Mouse (Mus musculus) megakaryocyte, embryonic 14.5 days (primary cell): ENCODE results near the gene Mpdz. TPM values are rescaled to one million over a fixed set of nuclear protein-coding genes. Genes with fewer than 3 reads are reported as not detected.
A peak's percentile ranks its signal among the peaks of the same experiment; 100 is the strongest.

Experiments
- H3K27me3 ChIP-seq: replicated peaks from 2 replicates; pipeline ENCODE3; 2012; ENCODE audit warnings: inconsistent platforms
- H3K36me3 ChIP-seq: replicated peaks from 2 replicates; pipeline ENCODE3; 2012; ENCODE audit warnings: low read length, inconsistent platforms, mixed read lengths
- H3K4me1 ChIP-seq: 2 replicates; pipeline ENCODE4 v1.6.1; 2012; ENCODE audit warnings: inconsistent platforms
- H3K4me3 ChIP-seq: replicated peaks from 2 replicates; pipeline ENCODE3; 2012; ENCODE audit warnings: moderate library complexity, mild to moderate bottlenecking, inconsistent platforms
- H3K9me3 ChIP-seq: 2 replicates; pipeline ENCODE4 v1.6.1; 2012; ENCODE audit warnings: inconsistent platforms
- FLI1 ChIP-seq: IDR thresholded peaks from 2 replicates; pipeline ENCODE4 v1.6.1; 2012; ENCODE audit warnings: low read length, inconsistent platforms, mixed read lengths
- GATA1 ChIP-seq: IDR thresholded peaks from 3 replicates; pipeline ENCODE4 v1.6.1; 2012; ENCODE audit warnings: mixed read lengths, low read length, inconsistent platforms, borderline replicate concordance
- polyA plus RNA-seq: library from polyadenylated mRNA; stranded (reverse); fragments of >175 nt; gene quantifications from 2 replicates; pipeline ENCODE4 v1.2.3, GENCODE M21; 2012; ENCODE audit warnings: low replicate concordance; ENCODE audit not compliant: insufficient read depth

The Mpdz gene
- polyA plus RNA-seq: not detected in 2 replicates

DNA sequence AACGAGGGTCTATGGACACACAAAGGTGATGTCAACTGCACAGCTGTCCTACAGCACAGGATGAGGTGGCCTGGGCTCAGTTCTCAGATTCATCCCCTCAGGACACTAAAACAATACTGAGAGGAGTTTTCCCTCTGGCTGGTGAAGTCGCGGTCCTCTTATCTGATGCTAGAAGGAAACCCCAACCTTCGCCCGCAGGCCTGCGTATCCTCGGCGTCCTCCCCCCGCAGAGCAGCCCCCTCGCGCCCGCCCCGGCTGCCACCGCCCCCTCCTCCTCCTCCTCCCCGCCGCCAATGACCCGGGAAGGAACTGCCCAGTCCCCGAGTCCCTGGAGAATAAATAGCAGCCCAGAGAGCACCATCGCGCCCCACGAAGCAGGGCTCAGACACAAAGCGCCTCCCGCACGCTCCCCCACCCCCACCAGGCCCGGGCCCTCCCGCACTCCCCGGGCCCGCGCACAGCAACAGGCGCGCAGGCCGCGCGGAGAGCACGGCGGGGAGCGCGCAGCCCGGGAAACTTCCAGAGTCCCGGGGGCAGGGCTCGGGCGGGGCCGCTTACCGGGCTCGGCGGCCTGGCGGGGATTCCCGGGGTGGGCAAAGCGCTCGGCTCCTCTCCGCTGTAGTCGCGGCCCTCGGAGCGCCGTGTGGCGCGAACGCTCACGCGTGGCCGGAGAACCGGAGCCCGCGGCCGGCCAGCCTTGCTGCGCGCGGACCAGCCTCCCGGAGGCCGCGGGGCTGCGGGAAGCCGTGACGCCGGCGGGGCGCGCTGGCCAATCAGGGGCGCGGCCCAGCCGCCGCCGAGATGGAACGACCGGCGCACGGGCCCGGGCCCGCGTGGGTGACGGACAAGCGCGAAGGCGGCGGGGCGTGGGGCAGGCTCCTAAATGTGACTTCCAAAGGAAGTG is at the start of gene Mpdz:
TSS of gene Mpdz (minus strand) at position 738 of the 904 bp plus-strand sequence.
- Histone ChIP-seq H3K9me3 (no peaks in the 10 kb centered on the region), H3K27me3 (peaks cover 28% of the 10 kb centered on the region), H3K36me3 (no peaks in the 10 kb centered on the region), H3K4me1 (peaks cover 12% of the 10 kb centered on the region), H3K4me3 (peak within 1 kb of the TSS; percentile 86)
- TF ChIP-seq GATA1 (no peak), FLI1 (no peak)

DNA sequence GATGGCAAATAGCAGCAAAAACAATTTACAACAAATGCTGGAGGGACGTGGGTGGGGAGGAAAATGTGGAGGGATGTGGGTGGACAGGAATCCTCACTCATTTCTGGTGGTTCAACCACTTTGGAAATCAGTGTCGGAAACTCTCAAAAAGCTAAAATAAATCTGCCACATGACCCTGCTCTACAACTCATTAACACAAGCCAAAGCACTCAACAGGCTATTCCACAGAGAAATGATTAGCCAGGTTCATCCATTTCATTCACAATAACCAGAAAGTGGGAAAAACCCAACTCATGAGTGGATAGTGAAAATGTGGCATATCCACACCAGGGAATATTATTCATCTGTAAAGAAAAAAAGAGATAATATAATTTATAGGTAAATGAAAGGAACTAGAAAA is 47.9 kb upstream of the Mpdz start:
- no peaks in the 10 kb centered on the region for H3K27me3 ChIP-seq
- H3K4me1 ChIP-seq: no peaks in the 10 kb centered on the region
- H3K4me3 ChIP-seq: no peak overlapping the region
- TF ChIP-seq GATA1 (no peak), FLI1 (no peak)
- no peaks in the 10 kb centered on the region for H3K36me3 ChIP-seq
- no peaks in the 10 kb centered on the region for H3K9me3 ChIP-seq

DNA sequence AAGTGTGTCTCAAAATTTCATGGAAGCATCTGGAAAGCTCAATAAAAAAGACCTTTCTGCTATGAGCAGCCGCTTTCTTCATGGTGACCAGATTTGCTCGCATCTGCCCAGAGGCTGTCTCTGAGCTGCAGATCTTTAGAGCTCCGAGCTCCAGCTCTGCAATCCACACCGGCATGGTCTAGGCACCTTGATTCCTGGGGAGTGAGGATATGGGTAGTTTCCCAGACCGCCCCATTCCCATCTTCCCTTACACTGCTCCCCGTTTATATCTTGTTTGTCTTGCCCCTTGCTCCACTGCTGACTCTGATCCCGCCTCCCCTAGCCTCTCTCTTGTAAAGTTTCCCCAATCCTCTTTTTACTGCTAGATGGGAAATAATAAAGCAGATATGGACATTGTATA is 42.0 kb upstream of the Mpdz start:
- Histone ChIP-seq H3K36me3 (no peaks in the 10 kb centered on the region), H3K4me3 (no peak overlapping the region), H3K9me3 (no peaks in the 10 kb centered on the region), H3K4me1 (no peaks in the 10 kb centered on the region), H3K27me3 (no peaks in the 10 kb centered on the region)
- TF ChIP-seq GATA1: no peak
- no peak for TF ChIP-seq FLI1

DNA sequence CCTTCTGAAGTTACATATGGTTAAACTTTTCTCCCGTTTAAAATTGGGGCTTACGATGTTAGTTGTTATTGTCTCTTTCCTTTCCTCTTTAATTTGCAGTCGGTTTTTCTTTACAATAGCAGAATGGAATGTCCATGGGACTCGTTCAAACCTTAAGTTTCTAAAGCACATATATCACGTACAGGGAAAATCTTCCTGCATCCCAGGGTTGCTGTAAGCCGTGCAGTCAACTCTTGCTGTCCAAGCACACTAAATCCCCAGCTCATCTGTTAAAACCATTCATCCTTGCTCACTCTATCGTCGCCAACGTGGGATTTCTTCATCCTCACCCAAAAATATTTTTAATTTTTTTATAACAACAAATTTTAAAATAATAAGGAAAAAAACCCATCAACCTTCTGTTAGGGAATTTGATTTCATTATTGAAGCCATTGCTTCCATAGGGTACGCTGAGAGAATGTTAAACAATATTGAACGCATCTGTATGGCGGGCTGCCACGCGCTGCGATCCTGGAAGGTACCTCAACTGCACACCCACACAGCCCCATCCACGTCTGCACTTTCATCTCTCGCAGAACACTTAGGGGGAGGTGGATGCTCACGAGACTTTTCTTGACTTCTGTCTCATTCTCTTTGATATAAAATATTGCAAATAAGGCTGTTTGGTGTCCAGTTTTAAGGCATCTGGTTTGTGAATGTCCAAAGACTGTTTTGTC is 41.4 kb upstream of the Mpdz start:
- no peak overlapping the region for H3K4me3 ChIP-seq
- no peaks in the 10 kb centered on the region for H3K36me3 ChIP-seq
- H3K4me1 ChIP-seq: no peaks in the 10 kb centered on the region
- H3K27me3 ChIP-seq: no peaks in the 10 kb centered on the region
- TF ChIP-seq FLI1 (no peak), GATA1 (no peak)
- no peaks in the 10 kb centered on the region for H3K9me3 ChIP-seq

DNA sequence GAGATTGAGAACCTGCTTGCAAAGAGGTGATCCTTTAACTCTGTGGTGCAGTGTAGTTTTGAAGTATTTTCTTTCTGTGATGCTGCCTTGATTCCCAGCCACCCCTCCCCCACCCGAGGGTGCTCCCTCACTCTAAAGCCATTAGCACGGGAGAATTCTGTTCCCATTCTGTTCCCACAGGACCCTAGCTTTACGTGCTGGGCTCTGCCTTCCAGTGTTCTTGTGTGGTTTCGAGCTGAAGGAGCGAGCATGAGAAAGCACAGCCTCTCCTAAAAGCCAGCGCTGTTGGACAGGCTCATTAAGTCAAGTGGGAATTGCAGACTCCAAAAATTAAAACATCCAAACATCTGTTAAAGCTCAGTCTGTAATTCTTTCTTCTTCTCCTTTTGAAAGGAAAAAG is 40.5 kb upstream of the Mpdz start:
- Histone ChIP-seq H3K27me3 (no peaks in the 10 kb centered on the region), H3K9me3 (no peaks in the 10 kb centered on the region), H3K4me1 (no peaks in the 10 kb centered on the region), H3K4me3 (no peak overlapping the region), H3K36me3 (no peaks in the 10 kb centered on the region)
- TF ChIP-seq FLI1 (no peak), GATA1 (no peak)

DNA sequence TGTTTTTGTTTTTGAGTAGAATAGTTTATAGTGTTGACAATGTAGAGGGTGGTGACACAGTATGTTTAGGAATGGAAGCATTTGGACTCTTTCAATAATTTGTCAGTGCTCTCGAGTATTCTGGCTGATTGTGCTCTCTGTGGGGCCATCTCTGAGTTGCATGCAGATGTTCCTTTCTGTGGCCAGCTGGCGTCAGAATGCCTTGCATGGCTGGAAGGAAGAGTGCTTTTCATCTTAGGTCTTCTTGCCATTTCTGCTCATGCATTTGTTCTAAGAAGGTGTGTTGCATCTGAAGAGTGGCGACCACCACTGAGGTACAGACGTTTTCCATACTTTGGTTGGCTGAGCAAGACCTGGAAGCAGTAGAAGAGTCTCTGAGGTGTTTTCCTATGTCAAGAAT is 24.2 kb upstream of the Mpdz start:
- TF ChIP-seq GATA1 (no peak), FLI1 (no peak)
- H3K4me3 ChIP-seq: no peak overlapping the region
- no peaks in the 10 kb centered on the region for H3K4me1 ChIP-seq
- H3K27me3 ChIP-seq: no peaks in the 10 kb centered on the region
- peaks cover 10% of the 10 kb centered on the region for H3K9me3 ChIP-seq
- H3K36me3 ChIP-seq: no peaks in the 10 kb centered on the region

DNA sequence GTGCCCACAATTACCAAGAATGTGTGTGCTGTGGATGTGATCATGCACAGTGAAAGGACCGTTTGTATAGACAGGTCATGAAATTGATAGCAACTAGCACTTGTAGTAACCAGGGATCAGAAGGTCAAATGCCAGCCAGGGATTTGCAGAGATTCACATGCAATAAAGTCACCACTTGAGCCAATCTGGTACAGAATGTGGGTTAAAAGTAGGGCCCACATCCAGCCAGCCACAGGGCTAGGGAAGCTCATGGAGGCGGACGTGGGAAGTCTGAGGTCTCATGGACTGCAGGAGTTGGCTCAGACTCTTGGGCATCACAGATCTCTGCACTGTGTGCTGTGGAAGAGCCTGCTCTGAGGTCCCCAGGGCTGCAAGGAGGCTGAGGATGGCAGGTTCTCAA is 22.6 kb upstream of the Mpdz start:
- no peak for TF ChIP-seq GATA1
- no peak for TF ChIP-seq FLI1
- Histone ChIP-seq H3K27me3 (no peaks in the 10 kb centered on the region), H3K9me3 (peaks cover 17% of the 10 kb centered on the region), H3K4me1 (no peaks in the 10 kb centered on the region), H3K36me3 (no peaks in the 10 kb centered on the region), H3K4me3 (no peak overlapping the region)

DNA sequence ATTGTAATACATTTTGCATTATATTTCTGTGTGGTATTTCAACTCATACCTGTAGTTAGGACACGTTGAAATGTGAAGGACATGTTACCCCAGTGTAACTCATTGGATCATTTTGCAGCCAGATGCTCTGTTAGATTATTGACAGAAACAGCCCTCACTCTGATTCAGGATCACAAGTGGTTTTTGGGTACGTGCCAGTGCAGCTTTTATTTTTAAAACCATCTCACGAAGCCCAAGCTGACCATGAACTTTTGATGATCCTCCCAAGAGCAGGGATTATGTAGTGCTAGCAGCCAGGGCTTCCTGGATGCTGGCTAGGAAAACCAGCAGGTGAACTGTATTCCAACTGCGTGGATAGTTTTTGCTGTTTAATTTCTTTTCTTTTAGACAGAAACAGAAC is 19.6 kb upstream of the Mpdz start:
- Histone ChIP-seq H3K9me3 (peaks cover 31% of the 10 kb centered on the region), H3K27me3 (no peaks in the 10 kb centered on the region), H3K4me3 (no peak overlapping the region), H3K36me3 (no peaks in the 10 kb centered on the region), H3K4me1 (no peaks in the 10 kb centered on the region)
- TF ChIP-seq FLI1: no peak
- TF ChIP-seq GATA1: no peak

DNA sequence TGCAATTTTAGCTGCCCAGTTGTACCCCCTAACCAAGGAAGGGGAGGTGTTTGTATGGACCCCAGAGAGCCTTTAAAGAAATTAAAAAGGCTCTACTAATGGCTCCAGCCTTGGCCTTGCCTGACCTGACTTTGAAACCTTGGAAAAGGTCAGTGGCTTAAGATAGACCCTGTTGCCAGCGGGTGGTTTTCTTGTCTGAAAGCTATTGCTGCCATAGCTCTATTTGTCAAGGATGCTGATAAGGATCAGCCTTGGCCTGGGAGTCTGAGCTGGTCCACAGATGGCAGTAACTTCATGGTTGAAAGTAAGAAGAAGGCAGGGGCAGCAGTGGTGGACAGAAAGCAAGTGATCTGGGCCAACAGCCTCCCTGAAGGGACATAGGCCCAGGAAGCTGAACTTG is 16.3 kb upstream of the Mpdz start:
- Histone ChIP-seq H3K4me3 (no peak overlapping the region), H3K9me3 (peaks cover 35% of the 10 kb centered on the region), H3K36me3 (no peaks in the 10 kb centered on the region), H3K4me1 (no peaks in the 10 kb centered on the region), H3K27me3 (no peaks in the 10 kb centered on the region)
- no peak for TF ChIP-seq FLI1
- TF ChIP-seq GATA1: no peak

DNA sequence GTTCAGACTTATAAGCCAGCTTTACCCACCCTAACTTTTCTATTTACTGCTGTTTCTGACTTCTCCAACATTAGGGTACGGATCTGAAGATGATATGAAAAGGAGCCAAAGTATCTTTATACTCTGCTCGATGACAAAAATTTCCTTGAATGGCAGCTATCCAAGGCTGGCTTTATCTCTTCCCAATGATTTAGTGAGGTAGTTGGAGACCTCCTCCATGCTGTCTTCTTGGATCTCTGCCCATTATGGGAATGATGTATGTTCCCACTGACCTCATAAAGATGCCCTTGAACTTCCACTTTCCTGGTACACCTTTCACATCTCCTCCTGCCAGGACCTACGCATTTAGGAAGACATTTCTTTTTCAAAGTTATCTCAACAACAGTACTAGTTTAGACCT is 11.2 kb upstream of the Mpdz start:
- Histone ChIP-seq H3K9me3 (peaks cover 23% of the 10 kb centered on the region), H3K4me3 (no peak overlapping the region), H3K36me3 (no peaks in the 10 kb centered on the region), H3K27me3 (no peaks in the 10 kb centered on the region), H3K4me1 (no peaks in the 10 kb centered on the region)
- no peak for TF ChIP-seq FLI1
